Mouse (Mus musculus) liver, embryonic 16.5 days (tissue): Measurements from ENCODE around the gene Kdm6b. TPM values are rescaled to one million over a fixed set of nuclear protein-coding genes. Genes with fewer than 3 reads are reported as not detected.

Experiments
- ATAC-seq: fragments of 200-750 bp; cut with Nextera tagmentation; 2 replicates; pipeline ENCODE4 v1.8.0; 2017; ENCODE audit warnings: low read depth, mild to moderate bottlenecking, moderate number of reproducible peaks, moderate library complexity
- H3K27ac ChIP-seq: fragments of 300-500 bp; sonication (generic); 2 replicates; pipeline ENCODE4 v1.5.1; 2014; ENCODE audit warnings: mild to moderate bottlenecking, low read length
- H3K27me3 ChIP-seq: fragments of 300-500 bp; sonication (generic); 2 replicates; pipeline ENCODE4 v1.6.1; 2014; ENCODE audit warnings: low read depth, low read length, mixed read lengths; ENCODE audit not compliant: control insufficient read depth, insufficient read depth
- H3K36me3 ChIP-seq: fragments of 300-500 bp; sonication (generic); 2 replicates; pipeline ENCODE4 v1.6.1; 2014; ENCODE audit warnings: mild to moderate bottlenecking; ENCODE audit not compliant: control insufficient read depth, insufficient read depth
- H3K4me1 ChIP-seq: fragments of 300-500 bp; sonication (generic); 2 replicates; pipeline ENCODE4 v1.6.1; 2014; ENCODE audit warnings: low read depth, low read length, mixed read lengths; ENCODE audit not compliant: control insufficient read depth
- H3K4me2 ChIP-seq: fragments of 300-500 bp; sonication (generic); 2 replicates; pipeline ENCODE4 v1.6.1; 2014; ENCODE audit warnings: low read depth, low read length, mixed read lengths
- H3K4me3 ChIP-seq: fragments of 300-500 bp; sonication (generic); 2 replicates; pipeline ENCODE4 v1.5.1; 2014; ENCODE audit warnings: low read depth, mild to moderate bottlenecking, low read length
- H3K9ac ChIP-seq: fragments of 300-500 bp; sonication (generic); 2 replicates; pipeline ENCODE4 v1.6.1; 2014; ENCODE audit warnings: low read depth, low read length
- H3K9me3 ChIP-seq: fragments of 300-500 bp; sonication (generic); replicated peaks from 2 replicates; pipeline ENCODE4 v1.6.1; 2016; ENCODE audit warnings: low read length; ENCODE audit not compliant: control insufficient read depth
- WGBS: fragments of 180-500 bp; shearing (Covaris S2); extraction: QIAGEN DNeasy Blood & Tissue Kit; methylation state at CpG from one replicate; pipeline ENCODE4 v1.1.7; 2014; ENCODE audit not compliant: insufficient replicate concordance; 5-methylcytosine and 5-hydroxymethylcytosine counted together
- polyA plus RNA-seq: library from polyadenylated mRNA; unstranded; fragments of >200 nt; fragmentation: Nextera tagmentation; extraction: Ambion mirVana; gene quantifications from 2 replicates; pipeline ENCODE4 v1.2.1, GENCODE M21; 2015

The Kdm6b gene
- polyA plus RNA-seq, 1 experiment from 2014 or later: 4.1 TPM

DNA sequence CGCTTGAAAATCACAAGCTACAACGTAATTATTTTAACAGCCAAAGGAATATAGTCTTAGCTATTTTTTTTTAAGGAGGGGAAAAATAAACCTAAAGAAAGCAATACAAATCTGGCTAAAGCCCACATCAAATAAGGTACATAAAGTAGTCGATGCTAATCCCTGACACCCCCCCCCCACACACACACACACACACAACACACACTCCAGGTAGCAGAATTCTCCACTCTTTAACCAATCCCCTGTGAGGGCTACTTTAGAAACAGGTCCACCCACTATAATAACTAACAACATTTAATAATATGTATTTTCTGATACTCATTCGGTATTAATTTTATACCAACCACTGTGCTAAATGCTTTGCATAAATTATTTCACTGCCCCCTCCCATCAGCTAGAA, 3.0 kb upstream of the Kdm6b start:
- H3K27me3 ChIP-seq: peaks cover 46% of the 10 kb centered on the region
- peak overlapping the region; percentile 54 for H3K4me2 ChIP-seq
- peaks cover 75% of the 10 kb centered on the region for H3K4me1 ChIP-seq
- WGBS: 9% methylated on average over 4 of the region's 4 CpGs
- no peak for ATAC-seq
- peak overlapping the region; percentile 54 for H3K27ac ChIP-seq
- peak overlapping the region; percentile 16 for H3K4me3 ChIP-seq
- no peaks in the 10 kb centered on the region for H3K9me3 ChIP-seq
- no peak overlapping the region for H3K9ac ChIP-seq
- no peaks in the 10 kb centered on the region for H3K36me3 ChIP-seq

DNA sequence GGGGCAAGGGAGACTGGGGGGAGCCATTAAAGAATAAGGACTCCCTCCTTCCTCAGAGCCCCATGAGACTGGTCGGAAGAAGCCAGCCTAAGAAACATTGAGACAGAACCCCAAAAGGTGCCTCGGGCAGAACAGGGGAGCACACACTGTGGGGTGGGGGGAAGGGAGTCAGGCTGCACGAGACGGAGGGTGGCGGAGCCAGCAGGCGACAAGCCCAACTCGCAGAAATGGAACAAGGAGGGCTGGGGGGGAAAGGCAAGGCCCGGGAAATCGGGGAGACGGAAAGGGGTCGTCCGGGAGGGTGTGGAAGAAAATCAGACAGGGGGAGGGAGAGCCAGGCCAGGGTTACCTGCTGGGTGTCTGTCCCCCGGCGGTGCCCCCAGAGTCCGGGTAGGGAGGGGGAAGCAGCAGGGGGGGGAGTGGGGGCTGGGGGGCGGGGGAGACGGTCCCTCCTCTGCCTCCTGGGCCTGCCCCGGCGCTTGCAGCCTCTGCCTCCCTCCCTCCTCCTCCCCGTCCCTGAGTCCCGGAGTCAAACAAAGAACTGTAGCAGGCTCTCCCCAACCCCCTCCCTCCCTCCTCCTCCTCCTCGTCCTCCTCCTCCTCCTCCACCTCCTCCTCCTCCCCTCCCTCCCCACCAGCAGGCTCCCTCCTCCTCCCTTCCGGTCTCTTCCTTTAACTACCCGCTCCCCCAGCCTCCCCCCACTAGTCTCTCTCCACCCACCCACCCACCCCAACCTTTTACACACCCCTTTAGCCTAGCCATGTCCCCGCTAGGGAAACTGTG, 2.4 kb upstream of the Kdm6b start:
- ATAC-seq: no peak

GRCm38 (mm10) chr11:69415327-69415667, 1.8 kb upstream of the Kdm6b start:
- WGBS: 9% methylated on average over 3 of the region's 3 CpGs
- peak overlapping the region; percentile 60 for H3K4me3 ChIP-seq
- peak overlapping the region; percentile 54 for H3K4me2 ChIP-seq
- peak; percentile 6; the same call in 1 of the 2 replicates for ATAC-seq
- H3K9me3 ChIP-seq: no peaks in the 10 kb centered on the region
- H3K4me1 ChIP-seq: peaks cover 71% of the 10 kb centered on the region
- H3K27ac ChIP-seq: peak overlapping the region; percentile 83
- peak overlapping the region; percentile 55 for H3K9ac ChIP-seq
- no peaks in the 10 kb centered on the region for H3K36me3 ChIP-seq
- H3K27me3 ChIP-seq: peaks cover 34% of the 10 kb centered on the region

More for the DNA sequence above, 2.4 kb upstream of the Kdm6b start:
- Histone ChIP-seq H3K27me3 (peaks cover 40% of the 10 kb centered on the region), H3K36me3 (no peaks in the 10 kb centered on the region), H3K9ac (peak overlapping the region; percentile 55), H3K4me3 (peak overlapping the region; percentile 60), H3K27ac (peak overlapping the region; percentile 83), H3K4me1 (peaks cover 72% of the 10 kb centered on the region), H3K9me3 (no peaks in the 10 kb centered on the region), H3K4me2 (peak overlapping the region; percentile 54)
- WGBS: 2% methylated on average over 21 of the region's 25 CpGs

DNA sequence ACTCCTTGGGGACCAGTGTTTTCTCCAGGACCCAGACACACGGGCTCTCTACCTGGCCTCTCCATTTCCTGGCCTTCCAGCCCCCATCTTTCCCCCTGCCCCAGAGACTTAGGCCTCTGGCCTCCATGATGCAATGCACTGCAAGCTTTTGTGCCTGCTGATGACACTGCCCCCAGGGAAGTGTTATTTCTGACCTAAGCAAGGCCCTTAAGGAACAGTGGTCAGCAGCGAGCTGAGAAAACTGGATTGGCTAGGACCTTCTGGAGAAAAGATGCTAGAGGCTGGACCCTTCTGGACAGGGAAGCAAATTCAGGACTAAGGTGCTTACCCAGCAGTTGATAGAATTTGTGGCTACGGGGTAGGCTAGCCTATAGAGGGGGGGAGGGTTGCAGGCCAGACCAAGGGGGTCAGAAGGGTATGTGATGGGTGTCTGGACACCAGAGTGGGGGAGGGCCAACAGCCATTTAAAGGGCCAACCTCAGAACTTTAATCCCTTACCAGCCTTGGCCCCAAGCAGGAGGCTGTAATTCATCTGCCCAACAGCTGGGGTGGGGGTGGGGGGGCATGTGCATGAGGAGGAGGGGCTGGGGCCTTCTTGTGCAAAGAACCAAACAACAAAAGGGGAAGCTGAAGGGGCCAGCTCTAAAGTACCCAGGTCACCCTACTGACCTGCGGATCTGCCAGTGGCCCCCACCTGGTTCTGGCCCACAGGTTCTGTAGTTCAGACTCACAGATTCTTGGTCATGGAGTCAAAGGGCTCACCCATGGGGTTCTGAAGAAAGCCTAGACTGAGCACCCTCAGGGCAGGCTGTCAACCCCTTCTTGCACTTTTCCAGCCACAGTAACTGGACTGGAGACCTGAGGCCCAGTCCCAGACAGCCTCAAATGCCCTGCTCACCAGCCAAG, 1.2 kb upstream of the Kdm6b start:
- H3K4me3 ChIP-seq: peak overlapping the region; percentile 60
- peak overlapping the region; percentile 35; the same call in 1 of the 2 replicates for H3K9ac ChIP-seq
- 40% methylated on average over 4 of the region's 4 CpGs for WGBS
- ATAC-seq: no peak
- H3K36me3 ChIP-seq: no peaks in the 10 kb centered on the region
- peak overlapping the region; percentile 83 for H3K27ac ChIP-seq
- H3K27me3 ChIP-seq: peaks cover 34% of the 10 kb centered on the region
- peaks cover 70% of the 10 kb centered on the region for H3K4me1 ChIP-seq
- H3K9me3 ChIP-seq: no peaks in the 10 kb centered on the region
- peak overlapping the region; percentile 54 for H3K4me2 ChIP-seq

DNA sequence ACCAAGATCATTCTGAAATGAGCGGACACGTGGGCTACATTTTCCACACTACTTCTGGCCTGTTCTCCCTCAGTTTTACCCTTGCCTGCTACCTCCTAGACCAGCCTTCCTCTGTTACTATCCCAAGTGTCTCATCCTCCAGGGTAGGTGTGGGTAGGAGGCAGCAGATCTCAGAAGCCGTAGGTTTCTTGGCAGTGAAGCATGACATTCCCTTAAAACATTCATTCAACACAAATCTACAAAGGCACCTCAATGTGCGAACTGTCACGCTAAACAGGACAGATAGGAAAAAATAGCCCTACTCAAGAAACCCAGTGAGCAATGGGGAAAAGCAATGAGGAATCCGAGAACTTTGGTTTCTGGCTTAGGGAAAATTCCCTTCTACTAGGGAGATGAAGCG, 927 bp downstream of the Kdm6b start:
- H3K36me3 ChIP-seq: no peaks in the 10 kb centered on the region
- H3K27me3 ChIP-seq: peaks cover 17% of the 10 kb centered on the region
- no peaks in the 10 kb centered on the region for H3K9me3 ChIP-seq
- H3K27ac ChIP-seq: peak overlapping the region; percentile 90
- no peak overlapping the region for H3K9ac ChIP-seq
- ATAC-seq: no peak
- WGBS: 66% methylated on average over 7 of the region's 7 CpGs
- peak overlapping the region; percentile 100 for H3K4me2 ChIP-seq
- H3K4me3 ChIP-seq: no peak overlapping the region
- H3K4me1 ChIP-seq: peaks cover 63% of the 10 kb centered on the region

- WGBS: under 1% methylated on average over 39 of the region's 39 CpGs
These were observed 1.8 kb downstream of the Kdm6b start for GRCm38 (mm10) chr11:69411538-69412203.

DNA sequence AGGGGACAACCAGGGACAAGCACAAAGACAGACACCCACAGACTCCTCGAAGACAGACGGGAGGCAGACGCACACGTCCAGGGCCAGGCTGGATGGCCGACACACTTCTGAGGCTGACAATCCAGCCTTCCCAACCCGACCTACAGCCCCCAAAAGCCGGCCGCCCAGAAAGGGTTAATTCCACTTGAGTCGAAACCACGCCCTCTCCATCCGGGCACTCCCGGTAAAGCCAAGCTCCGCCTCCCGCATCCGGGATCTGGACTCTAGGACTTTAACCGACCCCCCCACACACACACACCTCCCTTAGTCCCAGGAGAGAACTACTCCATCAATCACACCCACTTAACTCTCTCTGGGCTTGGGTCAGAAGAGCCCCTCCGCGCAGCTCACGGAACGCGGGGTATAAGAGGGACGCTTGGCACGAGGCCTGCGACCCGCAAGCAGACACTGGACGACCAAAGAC, 2.4 kb downstream of the Kdm6b start:
- 0% methylated on average over 26 of the region's 26 CpGs for WGBS
- Histone ChIP-seq H3K27ac (peak overlapping the region; percentile 90), H3K4me2 (peak overlapping the region; percentile 100), H3K36me3 (peaks cover 5% of the 10 kb centered on the region; the same call in 1 of the 2 replicates), H3K9ac (peak overlapping the region; percentile 75), H3K4me3 (peak overlapping the region; percentile 86), H3K4me1 (peaks cover 54% of the 10 kb centered on the region), H3K9me3 (no peaks in the 10 kb centered on the region), H3K27me3 (0 out of 2 replicates have a peak, but pooled peaks cover 6% of the 10 kb centered on the region)
- ATAC-seq: peak; percentile 42

More at GRCm38 (mm10) chr11:69411538-69412203, 1.8 kb downstream of the Kdm6b start:
- ATAC-seq: peak; percentile 14
- Histone ChIP-seq H3K4me2 (peak overlapping the region; percentile 100), H3K27me3 (peaks cover 8% of the 10 kb centered on the region), H3K9ac (peak overlapping the region; percentile 75), H3K36me3 (no peaks in the 10 kb centered on the region), H3K4me1 (peaks cover 56% of the 10 kb centered on the region), H3K4me3 (peak overlapping the region; percentile 86), H3K27ac (peak overlapping the region; percentile 90), H3K9me3 (no peaks in the 10 kb centered on the region)

GRCm38 (mm10) chr11:69410310-69411072, 3.0 kb downstream of the Kdm6b start:
- Histone ChIP-seq H3K36me3 (peaks cover 10% of the 10 kb centered on the region; the same call in 1 of the 2 replicates), H3K9me3 (no peaks in the 10 kb centered on the region), H3K4me3 (peak overlapping the region; percentile 86), H3K27ac (peak overlapping the region; percentile 90), H3K9ac (peak overlapping the region; percentile 75), H3K4me2 (peak overlapping the region; percentile 100), H3K27me3 (0 out of 2 replicates have a peak, but pooled peaks cover 3% of the 10 kb centered on the region), H3K4me1 (peaks cover 54% of the 10 kb centered on the region)
- under 1% methylated on average over 41 of the region's 41 CpGs for WGBS
- no peak for ATAC-seq
